In genomic region chr7:95955119-95955518, GRCm38 (mm10) we compare ENCODE assay signal across 20 mouse cellular contexts.
"Had no signal": no experiment of that assay in that cellular context is flagged by ENCODE, and none has a peak within 500 bp of the region (broad histone marks: within the 10 kb centered on the region; RNA-seq: fewer than 3 reads in every experiment).

No protein-coding gene starts in this region.

- H3K4me1 ChIP-seq: limb, embryonic 10.5 days; limb, embryonic 13.5 days; liver, embryonic 12.5 days; liver, embryonic 15.5 days; midbrain, embryonic 12.5 days; midbrain, embryonic 15.5 days; neural tube, embryonic 12.5 days; neural tube, embryonic 15.5 days; stomach, embryonic 15.5 days had no signal

- H3K4me2 ChIP-seq: limb, embryonic 13.5 days; liver, embryonic 12.5 days; liver, embryonic 15.5 days; midbrain, embryonic 12.5 days; midbrain, embryonic 15.5 days; neural tube, embryonic 12.5 days; neural tube, embryonic 15.5 days; stomach, embryonic 15.5 days had no signal

- ATAC-seq: intestine, postnatal 0 days; liver, embryonic 12.5 days; midbrain, embryonic 15.5 days had no signal

- H3K9ac ChIP-seq: limb, embryonic 13.5 days; liver, embryonic 12.5 days; liver, embryonic 15.5 days; midbrain, embryonic 12.5 days; midbrain, embryonic 15.5 days; neural tube, embryonic 12.5 days; neural tube, embryonic 15.5 days; stomach, embryonic 15.5 days had no signal

- H3K4me3 ChIP-seq: layer of hippocampus, adult 2 months; limb, embryonic 10.5 days; limb, embryonic 13.5 days; liver, embryonic 12.5 days; liver, embryonic 15.5 days; midbrain, embryonic 12.5 days; midbrain, embryonic 15.5 days; neural tube, embryonic 12.5 days; neural tube, embryonic 15.5 days; stomach, embryonic 15.5 days had no signal

- H3K27me3 ChIP-seq: limb, embryonic 13.5 days; liver, embryonic 12.5 days; liver, embryonic 15.5 days; midbrain, embryonic 12.5 days; midbrain, embryonic 15.5 days; neural tube, embryonic 12.5 days; neural tube, embryonic 15.5 days; stomach, embryonic 15.5 days had no signal

- H3K9me3 ChIP-seq: limb, embryonic 10.5 days; limb, embryonic 13.5 days; liver, embryonic 12.5 days; liver, embryonic 15.5 days; midbrain, embryonic 12.5 days; midbrain, embryonic 15.5 days; neural tube, embryonic 12.5 days; neural tube, embryonic 15.5 days; stomach, embryonic 15.5 days had no signal

- H3K36me3 ChIP-seq: limb, embryonic 10.5 days; limb, embryonic 13.5 days; liver, embryonic 12.5 days; liver, embryonic 15.5 days; midbrain, embryonic 12.5 days; midbrain, embryonic 15.5 days; neural tube, embryonic 12.5 days; neural tube, embryonic 15.5 days; stomach, embryonic 15.5 days had no signal

- H3K27ac ChIP-seq: kidney, postnatal 0 days; layer of hippocampus, adult 2 months; limb, embryonic 10.5 days; limb, embryonic 13.5 days; liver, embryonic 12.5 days; liver, embryonic 15.5 days; macrophage; midbrain, embryonic 12.5 days; midbrain, embryonic 15.5 days; neural tube, embryonic 12.5 days; neural tube, embryonic 15.5 days; stomach, embryonic 15.5 days had no signal

- DNase-seq: kidney, adult 2 months; kidney, postnatal 25 days; layer of hippocampus, adult 9-11 months; liver; right cerebral cortex, postnatal 14 days; right cerebral cortex, postnatal 4 days; thymus, postnatal 25 days had no signal
